Mouse (Mus musculus) B cell, adult 2 months (primary cell): ENCODE results near the gene Slc25a13.

Experiments used
- DNase-seq, 2 experiments: peaks; one replicate each; pipeline ENCODE4 v3.0.0; 2022

Gene Slc25a13

GRCm38 (mm10) chr6:6105586-6105985 is 111.4 kb downstream of the Slc25a13 start:
- DNase-seq: no peak

DNA sequence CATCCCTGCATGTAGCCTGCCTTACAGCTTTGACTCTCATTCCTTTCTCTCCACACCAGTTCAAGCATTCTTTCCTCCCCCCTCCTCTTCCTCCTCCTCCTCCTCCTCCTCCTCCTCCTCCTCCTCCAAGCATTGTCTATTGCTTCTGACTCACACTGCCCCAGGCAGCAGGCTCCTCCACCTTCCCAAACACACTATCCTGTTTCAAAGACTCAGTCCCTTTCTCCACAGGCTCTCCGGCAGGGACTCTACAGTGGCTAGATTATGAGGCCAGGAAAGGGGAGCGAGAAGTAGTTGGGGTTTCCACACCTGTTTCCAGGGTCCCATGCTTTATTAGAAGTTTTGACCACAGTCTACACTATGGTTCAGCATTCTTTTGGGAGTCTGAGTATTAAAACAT is 113.5 kb downstream of the Slc25a13 start:
- no peak for DNase-seq

- DNase-seq: no peak
These were observed 115.4 kb downstream of the Slc25a13 start for GRCm38 (mm10) chr6:6101605-6102004.

DNA sequence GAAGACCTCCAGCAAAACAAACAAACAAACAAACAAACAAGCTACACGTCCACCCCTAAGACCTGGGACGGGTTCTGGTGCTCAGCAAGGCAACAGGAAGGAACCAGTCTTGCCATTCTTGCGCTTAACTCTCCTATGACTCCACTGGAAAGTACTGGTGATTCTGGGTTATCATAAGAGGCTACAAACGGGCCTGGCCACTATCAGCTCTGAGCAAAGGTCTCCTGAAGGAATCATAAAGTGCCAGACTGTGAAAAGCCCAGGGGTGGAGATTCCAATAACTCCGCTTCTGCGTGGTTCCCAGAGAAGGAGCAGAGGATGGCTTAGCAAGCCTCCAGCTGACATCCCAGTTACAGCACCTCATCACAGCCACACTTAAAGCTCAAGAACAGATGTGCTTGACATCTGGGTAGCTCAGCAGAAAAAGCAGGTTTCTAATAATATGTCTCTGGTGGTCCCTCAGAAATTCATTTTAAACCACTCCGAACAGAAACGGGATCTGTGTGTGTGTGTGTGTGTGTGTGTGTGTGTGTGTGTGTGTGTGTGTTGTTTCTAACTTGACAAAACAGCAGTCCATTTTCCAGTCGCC is 116.0 kb downstream of the Slc25a13 start:
- DNase-seq: no peak

DNA sequence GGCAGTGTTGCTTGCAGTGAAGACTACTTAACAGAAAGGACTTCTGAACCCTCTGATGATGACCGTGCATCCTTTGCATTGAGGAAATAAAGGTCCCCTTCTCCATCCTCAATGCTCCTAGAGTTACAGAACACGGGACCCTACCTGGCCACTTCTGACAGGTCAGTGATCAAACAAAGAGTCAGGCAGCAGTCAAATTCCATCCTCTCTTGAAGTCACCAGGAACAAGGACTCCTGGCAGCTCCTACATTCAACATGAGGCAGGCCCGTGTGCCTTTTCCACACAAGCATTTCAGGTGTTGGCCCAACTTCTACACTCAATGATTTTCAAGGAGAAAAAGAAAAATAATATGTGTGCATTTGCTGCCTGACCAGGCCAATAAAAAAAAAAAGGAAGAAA is 123.0 kb downstream of the Slc25a13 start:
- DNase-seq: no peak

DNA sequence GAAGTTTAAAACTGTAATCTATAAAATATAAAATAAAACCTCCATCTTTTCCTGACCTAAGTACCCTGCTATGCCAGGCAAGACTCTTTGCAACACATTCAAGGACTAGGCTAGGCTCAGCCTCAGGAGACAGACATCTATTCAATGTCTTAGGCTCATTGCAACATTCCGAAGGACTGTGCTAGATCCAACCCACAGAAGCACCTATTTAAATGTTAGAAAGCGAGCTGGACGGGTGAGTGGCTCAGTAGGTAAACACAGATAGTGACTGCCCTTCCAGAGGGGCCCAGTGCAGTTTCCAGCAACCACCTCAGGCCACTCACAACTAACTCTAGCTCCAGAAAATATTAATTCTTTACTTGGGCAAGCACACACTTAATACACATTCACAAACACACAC is 123.5 kb downstream of the Slc25a13 start:
- DNase-seq: no peak

DNA sequence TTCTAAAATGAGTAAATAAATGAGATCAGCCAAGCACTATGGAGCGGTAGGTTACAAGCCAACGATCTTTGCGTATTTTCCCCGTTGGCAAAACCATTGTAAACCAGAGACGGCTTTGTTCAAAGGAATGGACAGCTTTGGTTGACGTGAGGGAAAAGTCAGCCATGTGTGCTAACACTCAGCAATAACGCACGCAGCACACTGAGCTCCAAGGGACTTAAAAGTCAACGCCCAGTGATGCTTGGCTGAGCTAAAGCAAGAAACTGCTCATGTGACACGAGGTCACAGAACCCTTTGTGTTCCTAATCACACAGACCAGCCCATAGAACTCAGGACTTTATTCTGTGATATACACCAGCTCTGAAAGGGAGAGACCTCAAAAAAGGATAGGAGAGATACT is 124.5 kb downstream of the Slc25a13 start:
- DNase-seq: no peak

DNA sequence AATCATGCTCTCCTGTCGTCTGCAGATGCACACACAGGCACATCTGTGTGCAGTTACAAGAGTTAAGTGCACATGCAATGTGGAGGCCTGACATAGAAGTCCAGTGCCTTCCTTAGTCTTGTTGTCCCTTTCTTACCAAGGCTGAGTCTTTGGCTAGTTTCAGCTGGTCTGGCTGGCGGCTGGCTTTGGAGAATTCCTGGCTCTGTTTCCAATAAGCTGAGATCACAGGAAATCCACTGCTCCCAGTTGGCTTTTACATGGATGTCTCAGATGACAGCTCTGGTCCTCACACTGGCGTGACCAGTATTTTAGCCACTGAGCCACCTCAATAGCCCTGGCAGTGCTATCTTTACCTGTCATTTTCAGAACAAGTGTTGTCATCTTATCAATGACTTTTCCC is 126.0 kb downstream of the Slc25a13 start:
- no peak for DNase-seq

GRCm38 (mm10) chr6:6088151-6088550 is 128.8 kb downstream of the Slc25a13 start:
- no peak for DNase-seq

- no peak for DNase-seq
These were observed 136.5 kb downstream of the Slc25a13 start for GRCm38 (mm10) chr6:6080484-6080883.

DNA sequence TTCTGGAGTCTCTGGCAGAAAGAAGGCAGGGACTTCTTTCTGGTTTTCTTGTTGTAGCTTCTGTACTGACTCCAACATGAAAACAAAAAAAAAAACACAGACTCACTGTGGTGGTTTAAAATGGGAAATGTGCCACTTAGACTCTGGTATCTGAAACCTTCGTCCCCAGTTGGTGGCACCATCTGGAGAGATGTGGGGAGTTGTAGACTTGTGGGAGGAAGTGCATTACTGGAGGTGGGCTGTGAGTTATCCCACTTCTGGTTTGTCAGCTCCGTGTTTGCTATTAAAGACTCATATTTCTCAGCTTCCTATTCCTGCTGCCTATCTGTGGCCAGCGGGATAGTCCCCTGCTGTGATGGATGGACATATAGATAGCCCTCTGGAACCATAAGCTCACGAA is 139.7 kb downstream of the Slc25a13 start:
- DNase-seq: no peak

DNA sequence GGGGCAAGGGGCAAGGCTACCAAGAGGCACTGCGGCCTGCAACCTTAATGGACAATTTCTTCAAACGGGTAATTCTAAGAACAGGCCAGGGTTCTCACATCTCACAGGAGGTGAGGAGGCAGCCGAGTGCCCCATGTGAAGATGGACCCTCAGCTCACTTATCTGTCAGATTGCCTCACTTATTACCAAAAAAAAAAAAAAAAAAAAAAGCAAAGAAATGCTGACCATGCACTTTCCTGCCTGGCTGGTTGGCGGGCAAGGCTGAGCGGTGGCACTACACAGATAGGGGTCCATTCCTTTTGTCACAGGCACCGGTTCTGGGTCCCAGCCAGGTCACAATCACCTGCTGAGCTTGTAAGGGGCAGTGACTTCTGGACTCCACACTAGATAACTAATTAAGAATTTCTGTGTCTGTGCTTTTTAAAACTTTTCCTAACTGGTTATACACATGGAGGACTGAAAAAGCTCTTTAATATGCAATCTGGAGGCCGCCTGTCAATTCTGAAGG is 141.0 kb downstream of the Slc25a13 start:
- DNase-seq: no peak

GRCm38 (mm10) chr6:6071038-6071437 is 145.9 kb downstream of the Slc25a13 start:
- no peak for DNase-seq

DNA sequence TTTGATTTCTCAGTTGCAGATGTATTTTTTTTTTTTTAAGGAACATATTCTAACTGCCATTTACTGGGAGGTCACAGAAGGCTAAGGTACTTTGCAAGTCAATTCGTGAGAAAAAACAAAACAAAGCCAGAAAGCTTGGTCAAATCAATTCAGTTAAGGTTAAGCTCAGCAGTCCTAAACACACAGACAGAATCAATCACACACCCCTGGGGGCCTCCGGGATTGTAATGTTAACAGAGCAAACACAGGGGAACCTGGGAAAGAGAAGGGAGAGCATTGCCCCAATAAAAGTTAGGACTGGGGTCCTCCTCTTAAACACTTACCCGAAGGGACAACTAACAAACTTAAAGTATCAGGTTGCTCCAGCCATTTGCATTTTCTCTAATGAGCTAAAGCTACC is 147.0 kb downstream of the Slc25a13 start:
- DNase-seq: no peak

- no peak for DNase-seq
These were observed 149.8 kb downstream of the Slc25a13 start for GRCm38 (mm10) chr6:6067201-6067600.

GRCm38 (mm10) chr6:6058548-6058947 is 158.4 kb downstream of the Slc25a13 start:
- no peak for DNase-seq

GRCm38 (mm10) chr6:6053946-6054345 is 163.0 kb downstream of the Slc25a13 start:
- no peak for DNase-seq

DNA sequence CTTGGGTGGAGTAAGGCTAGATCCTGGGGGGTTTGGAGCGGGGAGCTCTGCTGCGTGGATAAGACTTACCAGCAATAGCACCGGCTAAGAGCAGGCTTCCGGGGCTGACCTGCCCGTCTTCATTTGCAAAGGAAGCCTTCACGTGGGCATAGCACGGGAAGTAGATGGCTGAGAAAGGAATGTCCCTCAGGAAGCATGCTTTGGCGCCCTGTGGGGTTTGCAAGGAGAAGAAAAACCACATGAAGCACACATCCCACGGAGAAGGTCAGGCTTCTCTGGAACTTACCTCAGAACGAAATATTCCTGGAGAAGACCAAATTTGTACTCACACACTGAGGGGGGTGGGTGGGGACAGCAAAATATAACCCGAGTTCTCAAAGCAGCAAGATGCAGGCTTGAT is 164.3 kb downstream of the Slc25a13 start:
- DNase-seq: no peak

GRCm38 (mm10) chr6:6046729-6047424 is 170.1 kb downstream of the Slc25a13 start:
- DNase-seq: no peak

GRCm38 (mm10) chr6:6038773-6039550 is 178.0 kb downstream of the Slc25a13 start:
- DNase-seq: no peak

GRCm38 (mm10) chr6:6027664-6028063 is 189.3 kb downstream of the Slc25a13 start:
- DNase-seq: no peak

GRCm38 (mm10) chr6:6023976-6024375 is 193.0 kb downstream of the Slc25a13 start:
- no peak for DNase-seq

GRCm38 (mm10) chr6:6016931-6017330 is 200.0 kb downstream of the Slc25a13 start:
- no peak for DNase-seq

GRCm38 (mm10) chr6:6015616-6016015 is 201.4 kb downstream of the Slc25a13 start:
- no peak for DNase-seq
